Mouse (Mus musculus): ENCODE measurements around the gene Timp2. TPM values are rescaled to one million over a fixed set of nuclear protein-coding genes. Genes with fewer than 3 reads are reported as not detected.
A peak's percentile ranks its signal among the peaks of the same experiment; 100 is the strongest.

Gene Timp2
- 95.2 and 97.8 TPM in 2 replicates for polyA plus RNA-seq (2015; fragmentation: Nextera tagmentation; extraction: Ambion mirVana)

- H3K4me2 ChIP-seq (ENCODE audit: low read length): peak within 1 kb of the TSS; percentile 82
- H3K9me3 ChIP-seq (ENCODE audit: control insufficient read depth, low read length): no peaks in the 10 kb centered on the region
- ATAC-seq: no peak
- H3K9ac ChIP-seq (ENCODE audit: low read depth, low read length): peak within 1 kb of the TSS; percentile 95
- peaks cover 27% of the 10 kb centered on the region for H3K4me1 ChIP-seq (ENCODE audit: control insufficient read depth, insufficient read depth, low read depth, low read length)
- no peaks in the 10 kb centered on the region for H3K36me3 ChIP-seq (ENCODE audit: control insufficient read depth, insufficient read depth, low read length)
- WGBS: 28% methylated on average over 6 of the region's 6 CpGs
- H3K27ac ChIP-seq (ENCODE audit: low read depth, low read length): peak within 1 kb of the TSS; percentile 86
- H3K27me3 ChIP-seq (replicated peaks; ENCODE audit: control insufficient read depth, insufficient read depth, low read length): no peaks in the 10 kb centered on the region
- peak within 1 kb of the TSS; percentile 77 for H3K4me3 ChIP-seq (ENCODE audit: low read length)
Measured at GRCm38 (mm10) chr11:118355640-118356039, at the start of gene Timp2. TSS of gene Timp2 (minus strand) at chr11:118355740.

- H3K4me1 ChIP-seq (ENCODE audit: control insufficient read depth, insufficient read depth, low read depth, low read length): no peaks in the 10 kb centered on the region; the same call in 1 of the 2 replicates
- ATAC-seq: no peak
- no peak overlapping the region for H3K4me3 ChIP-seq (ENCODE audit: low read length)
- H3K36me3 ChIP-seq (ENCODE audit: control insufficient read depth, insufficient read depth, low read length): peaks cover 15% of the 10 kb centered on the region
- H3K9ac ChIP-seq (ENCODE audit: low read depth, low read length): no peak overlapping the region
- H3K27me3 ChIP-seq (replicated peaks; ENCODE audit: control insufficient read depth, insufficient read depth, low read length): no peaks in the 10 kb centered on the region
- no peak overlapping the region for H3K27ac ChIP-seq (ENCODE audit: low read depth, low read length)
- WGBS: 92% methylated on average over 8 of the region's 8 CpGs
- no peak overlapping the region for H3K4me2 ChIP-seq (ENCODE audit: low read length)
- H3K9me3 ChIP-seq (ENCODE audit: control insufficient read depth, low read length): no peaks in the 10 kb centered on the region
Measured at GRCm38 (mm10) chr11:118405311-118405710, 49.8 kb upstream of the Timp2 start.

DNA sequence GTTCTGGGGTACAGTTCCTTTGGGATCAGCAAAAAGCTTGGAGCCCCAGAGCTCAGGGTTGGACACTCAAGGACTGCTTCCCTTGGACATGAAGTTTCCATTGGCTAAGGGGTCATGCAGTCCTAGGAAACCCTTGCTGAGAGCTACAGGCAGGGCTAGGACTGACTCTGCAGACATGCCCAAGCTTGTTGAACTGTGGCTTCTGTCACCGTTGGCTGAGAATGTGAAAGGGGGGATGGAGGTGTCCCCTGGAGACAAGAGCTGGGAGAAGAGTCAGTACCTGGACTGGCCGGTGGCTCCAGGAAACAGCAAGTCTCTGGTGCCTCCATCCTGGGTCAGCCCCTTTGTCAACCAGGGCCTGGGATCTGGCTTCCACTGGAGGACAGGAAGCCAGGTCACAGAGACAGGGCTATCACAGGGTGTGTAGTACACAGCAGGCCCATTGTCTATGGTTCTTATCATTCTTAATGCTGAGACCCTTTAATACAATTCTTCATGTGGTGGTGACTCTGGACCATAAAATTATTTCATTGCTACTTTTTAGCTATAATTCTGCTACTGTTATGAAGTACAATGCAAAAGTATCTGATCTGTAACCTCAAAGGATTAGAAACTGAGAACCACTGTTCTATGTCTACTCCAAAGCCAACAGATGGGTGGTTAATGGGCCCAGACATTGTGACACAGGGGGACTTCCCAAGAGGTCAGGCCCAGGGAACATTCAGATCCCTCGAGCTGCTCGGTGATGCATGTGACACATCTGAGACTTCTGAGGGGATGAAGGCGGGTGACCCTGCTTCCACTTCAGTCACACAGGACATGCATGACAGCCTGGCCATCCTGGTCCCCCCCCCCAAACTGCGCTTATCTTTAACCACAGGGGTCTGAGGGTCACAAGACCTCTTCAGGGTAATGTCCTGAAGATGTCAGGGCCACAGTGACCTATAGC is 48.7 kb upstream of the Timp2 start:
- no peak overlapping the region for H3K27ac ChIP-seq (ENCODE audit: low read depth, low read length)
- H3K4me1 ChIP-seq (ENCODE audit: control insufficient read depth, insufficient read depth, low read depth, low read length): no peaks in the 10 kb centered on the region; the same call in 1 of the 2 replicates
- no peak overlapping the region for H3K9ac ChIP-seq (ENCODE audit: low read depth, low read length)
- H3K4me3 ChIP-seq (ENCODE audit: low read length): no peak overlapping the region
- no peak for ATAC-seq
- WGBS: 71% methylated on average over 6 of the region's 6 CpGs
- H3K27me3 ChIP-seq (replicated peaks; ENCODE audit: control insufficient read depth, insufficient read depth, low read length): no peaks in the 10 kb centered on the region
- peaks cover 15% of the 10 kb centered on the region for H3K36me3 ChIP-seq (ENCODE audit: control insufficient read depth, insufficient read depth, low read length)
- H3K9me3 ChIP-seq (ENCODE audit: control insufficient read depth, low read length): no peaks in the 10 kb centered on the region
- H3K4me2 ChIP-seq (ENCODE audit: low read length): no peak overlapping the region

DNA sequence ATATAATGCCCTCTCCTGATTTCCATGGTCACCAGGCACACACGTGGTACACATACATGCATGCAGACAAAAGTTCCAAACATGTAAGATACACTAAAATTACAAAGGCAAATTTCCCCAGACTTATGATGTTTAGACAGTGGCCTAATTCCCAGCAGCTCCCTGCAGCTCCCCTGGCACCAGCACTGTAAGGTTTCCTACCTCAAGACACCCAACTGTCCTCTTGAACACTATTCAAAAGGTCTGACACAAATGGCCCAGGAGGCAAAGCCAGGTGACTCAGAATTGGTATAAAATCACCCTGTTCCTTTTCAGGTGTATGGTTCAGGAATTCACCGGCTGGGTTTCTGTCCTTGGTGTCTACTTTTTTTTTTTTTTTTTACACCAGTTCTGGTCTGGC is 47.6 kb upstream of the Timp2 start:
- no peak overlapping the region for H3K4me2 ChIP-seq (ENCODE audit: low read length)
- H3K4me3 ChIP-seq (ENCODE audit: low read length): no peak overlapping the region
- H3K27ac ChIP-seq (ENCODE audit: low read depth, low read length): no peak overlapping the region
- H3K36me3 ChIP-seq (ENCODE audit: control insufficient read depth, insufficient read depth, low read length): peaks cover 9% of the 10 kb centered on the region
- H3K4me1 ChIP-seq (ENCODE audit: control insufficient read depth, insufficient read depth, low read depth, low read length): no peaks in the 10 kb centered on the region; the same call in 1 of the 2 replicates
- ATAC-seq: no peak
- no peaks in the 10 kb centered on the region for H3K27me3 ChIP-seq (replicated peaks; ENCODE audit: control insufficient read depth, insufficient read depth, low read length)
- no peaks in the 10 kb centered on the region for H3K9me3 ChIP-seq (ENCODE audit: control insufficient read depth, low read length)
- 91% methylated on average over 2 of the region's 2 CpGs for WGBS
- H3K9ac ChIP-seq (ENCODE audit: low read depth, low read length): no peak overlapping the region; the same call in 1 of the 2 replicates

DNA sequence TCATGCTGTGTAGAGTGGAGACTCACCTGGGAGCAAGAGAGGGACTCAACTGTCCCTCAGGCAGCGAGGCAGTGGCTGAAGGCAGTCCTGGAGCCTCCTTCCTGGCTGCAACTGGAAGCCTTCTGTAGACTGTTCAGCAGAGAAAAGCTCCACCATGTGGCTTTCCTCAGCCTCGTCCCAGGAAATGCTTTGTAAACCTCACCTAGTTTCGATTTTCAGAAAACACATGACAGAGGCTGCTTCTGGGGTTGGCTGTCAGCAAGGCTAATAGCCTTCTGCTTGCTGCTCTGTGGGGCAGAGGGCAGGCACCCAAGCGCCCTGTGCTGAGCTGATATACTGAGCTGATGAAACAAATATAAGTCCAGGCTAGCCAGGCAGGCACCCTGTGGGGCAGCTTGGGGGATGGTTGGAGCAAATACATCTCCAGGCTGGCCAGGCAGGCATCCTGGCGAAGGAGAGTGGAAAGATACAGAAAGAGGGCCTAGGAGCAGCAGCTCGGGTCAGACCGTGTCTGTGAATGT is 46.3 kb upstream of the Timp2 start, which contains the start of gene Lgals3bp:
TSS of gene Lgals3bp (minus strand) at position 333 of the 521 bp plus-strand sequence.
- Histone ChIP-seq H3K36me3 (ENCODE audit: control insufficient read depth, insufficient read depth, low read length) (peaks cover 3% of the 10 kb centered on the region), H3K4me3 (ENCODE audit: low read length) (no peak within 1 kb of the TSS), H3K9me3 (ENCODE audit: control insufficient read depth, low read length) (no peaks in the 10 kb centered on the region), H3K27ac (ENCODE audit: low read depth, low read length) (peak within 1 kb of the TSS; percentile 44), H3K4me1 (ENCODE audit: control insufficient read depth, insufficient read depth, low read depth, low read length) (no peaks in the 10 kb centered on the region; the same call in 1 of the 2 replicates), H3K4me2 (ENCODE audit: low read length) (no peak within 1 kb of the TSS), H3K9ac (ENCODE audit: low read depth, low read length) (peak within 1 kb of the TSS; percentile 47), H3K27me3 (replicated peaks; ENCODE audit: control insufficient read depth, insufficient read depth, low read length) (no peaks in the 10 kb centered on the region)
- ATAC-seq: peak; percentile 76
- 53% methylated on average over 7 of the region's 7 CpGs for WGBS

DNA sequence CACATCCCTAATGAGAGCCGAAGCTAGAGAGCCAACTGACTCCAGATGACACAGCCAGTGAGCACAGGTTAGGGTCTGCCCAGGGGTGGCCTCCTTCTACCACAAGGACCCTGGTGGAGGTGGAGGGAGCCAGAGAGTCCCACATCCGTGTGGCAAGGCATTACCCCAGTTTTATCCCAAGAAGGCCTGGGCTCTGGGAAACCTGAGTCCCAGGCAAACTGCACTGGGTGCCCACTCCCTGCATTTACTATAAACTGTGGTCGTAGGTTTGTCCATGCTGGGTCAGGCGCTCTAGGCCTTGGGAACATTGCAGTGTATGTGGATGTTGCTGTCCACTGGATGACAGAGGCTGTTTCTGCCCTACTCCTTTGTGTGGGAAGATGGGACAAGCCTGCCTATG is 45.7 kb upstream of the Timp2 start:
- peak overlapping the region; percentile 44; the same call in 1 of the 2 replicates for H3K27ac ChIP-seq (ENCODE audit: low read depth, low read length)
- H3K4me1 ChIP-seq (ENCODE audit: control insufficient read depth, insufficient read depth, low read depth, low read length): no peaks in the 10 kb centered on the region; the same call in 1 of the 2 replicates
- H3K4me2 ChIP-seq (ENCODE audit: low read length): no peak overlapping the region
- no peaks in the 10 kb centered on the region; the same call in 1 of the 2 replicates for H3K36me3 ChIP-seq (ENCODE audit: control insufficient read depth, insufficient read depth, low read length)
- H3K27me3 ChIP-seq (replicated peaks; ENCODE audit: control insufficient read depth, insufficient read depth, low read length): no peaks in the 10 kb centered on the region
- no peak for ATAC-seq
- H3K9ac ChIP-seq (ENCODE audit: low read depth, low read length): no peak overlapping the region; the same call in 1 of the 2 replicates
- no peak overlapping the region for H3K4me3 ChIP-seq (ENCODE audit: low read length)
- WGBS: 81% methylated on average over 4 of the region's 4 CpGs
- H3K9me3 ChIP-seq (ENCODE audit: control insufficient read depth, low read length): no peaks in the 10 kb centered on the region

GRCm38 (mm10) chr11:118400566-118400936 is 45.0 kb upstream of the Timp2 start:
- no peaks in the 10 kb centered on the region; the same call in 1 of the 2 replicates for H3K4me1 ChIP-seq (ENCODE audit: control insufficient read depth, insufficient read depth, low read depth, low read length)
- no peak overlapping the region for H3K9ac ChIP-seq (ENCODE audit: low read depth, low read length)
- WGBS: 40% methylated on average over 6 of the region's 6 CpGs
- no peak overlapping the region for H3K4me3 ChIP-seq (ENCODE audit: low read length)
- no peaks in the 10 kb centered on the region for H3K9me3 ChIP-seq (ENCODE audit: control insufficient read depth, low read length)
- H3K27me3 ChIP-seq (replicated peaks; ENCODE audit: control insufficient read depth, insufficient read depth, low read length): no peaks in the 10 kb centered on the region
- ATAC-seq: no peak
- no peak overlapping the region for H3K4me2 ChIP-seq (ENCODE audit: low read length)
- H3K27ac ChIP-seq (ENCODE audit: low read depth, low read length): no peak overlapping the region
- H3K36me3 ChIP-seq (ENCODE audit: control insufficient read depth, insufficient read depth, low read length): no peaks in the 10 kb centered on the region

DNA sequence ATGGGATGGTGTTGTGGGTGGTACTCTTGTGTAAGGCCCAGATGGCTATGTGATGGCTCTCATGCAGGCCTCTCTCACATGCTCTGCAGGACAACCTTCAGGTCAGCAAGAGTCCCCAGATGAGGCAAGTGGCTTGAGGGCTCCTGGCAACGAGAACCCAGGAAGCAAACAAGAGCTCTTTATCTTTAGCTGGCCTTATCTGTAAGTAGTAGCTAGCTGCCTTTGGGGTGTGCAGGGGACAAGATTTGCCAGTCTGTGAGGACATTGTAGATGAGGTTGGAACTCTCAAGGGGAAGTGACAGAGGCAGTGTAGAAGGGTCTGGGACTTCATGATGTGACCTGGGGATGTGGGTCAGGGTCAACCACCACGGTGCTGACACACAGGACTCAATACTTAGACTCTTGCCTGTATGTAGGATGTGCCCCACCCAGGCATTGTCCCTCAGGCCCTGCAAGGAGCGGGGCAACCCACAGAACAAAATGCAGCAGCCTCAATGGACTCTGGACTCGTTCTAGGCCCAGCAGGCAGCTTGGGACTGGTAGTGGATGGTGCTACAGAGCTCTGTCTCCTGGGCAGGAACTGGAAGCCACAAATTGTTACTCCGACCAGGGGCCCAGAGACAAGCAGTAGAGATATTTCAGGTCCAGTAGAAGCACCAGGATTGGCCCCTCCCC is 44.5 kb upstream of the Timp2 start:
- no peak overlapping the region for H3K4me3 ChIP-seq (ENCODE audit: low read length)
- no peaks in the 10 kb centered on the region for H3K27me3 ChIP-seq (replicated peaks; ENCODE audit: control insufficient read depth, insufficient read depth, low read length)
- no peaks in the 10 kb centered on the region; the same call in 1 of the 2 replicates for H3K4me1 ChIP-seq (ENCODE audit: control insufficient read depth, insufficient read depth, low read depth, low read length)
- no peak overlapping the region for H3K9ac ChIP-seq (ENCODE audit: low read depth, low read length)
- H3K36me3 ChIP-seq (ENCODE audit: control insufficient read depth, insufficient read depth, low read length): no peaks in the 10 kb centered on the region
- H3K27ac ChIP-seq (ENCODE audit: low read depth, low read length): no peak overlapping the region
- H3K9me3 ChIP-seq (ENCODE audit: control insufficient read depth, low read length): no peaks in the 10 kb centered on the region
- no peak overlapping the region for H3K4me2 ChIP-seq (ENCODE audit: low read length)
- WGBS: 65% methylated on average over 5 of the region's 5 CpGs
- ATAC-seq: no peak

Measured in hindbrain, embryonic 16.5 days (tissue).